Comparison of ENCODE assay signal across 7 mouse cellular contexts in the genomic region with DNA sequence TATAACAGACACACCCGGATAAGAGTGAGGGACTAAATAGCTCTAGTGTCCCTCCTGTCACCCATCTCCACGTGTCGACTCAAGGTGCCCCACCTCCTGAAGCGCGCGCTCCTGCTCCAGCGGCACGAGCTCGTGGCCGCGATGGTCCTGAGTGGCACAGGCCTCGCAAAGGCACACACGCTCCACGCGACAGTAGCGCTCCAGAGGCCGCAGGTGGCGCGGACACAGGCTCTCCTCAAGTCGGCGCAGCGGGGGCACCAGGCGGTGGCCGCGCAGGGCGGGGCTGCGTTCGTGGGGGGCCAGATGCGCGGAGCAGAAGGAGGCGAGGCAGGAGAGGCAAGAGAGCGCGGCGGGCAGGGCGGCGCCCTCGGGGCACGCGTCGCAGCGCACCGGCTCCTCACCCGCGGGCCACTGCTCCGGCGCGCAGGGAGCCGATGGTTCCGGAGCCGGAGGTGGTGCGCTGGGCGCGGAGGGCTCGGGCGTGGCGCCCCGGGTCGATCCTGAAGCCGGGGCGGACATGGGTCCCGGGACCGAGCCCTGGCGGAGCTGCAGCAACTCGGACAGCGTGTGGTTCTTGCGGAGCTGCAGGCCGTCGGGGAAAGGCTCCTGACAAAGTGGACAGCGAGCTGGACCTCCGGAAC. TPM values are rescaled to one million over a fixed set of nuclear protein-coding genes. Genes with fewer than 3 reads are reported as not detected.
A peak's percentile ranks its signal among the peaks of the same experiment; 100 is the strongest.
DNase-seq lines count a peak whose midpoint lies in the region; ATAC-seq and TF ChIP-seq lines count a peak whose summit lies in the region.

No protein-coding gene starts in this region.

- H3K4me3 ChIP-seq in C2C12 (ENCODE audit: insufficient read depth, poor library complexity, severe bottlenecking) (peak overlapping the region; percentile 97), G1E (ENCODE audit: low read depth, low read length) (peak overlapping the region; percentile 15; the same call in 1 of the 2 replicates)
- peak overlapping the region; percentile 83 for H3K4me3 ChIP-seq in heart, embryonic 12.5 days
- peak overlapping the region; percentile 58 for H3K4me3 ChIP-seq in kidney, postnatal 0 days (replicated peaks; ENCODE audit: low read depth, low read length)

- 2% methylated on average over 70 of the region's 70 CpGs for WGBS in heart, embryonic 12.5 days
- 2% methylated on average over 69 of the region's 70 CpGs for WGBS in kidney, postnatal 0 days

- no peak for DNase-seq in G1E (ENCODE audit: low spot score)
- DNase-seq in kidney, postnatal 0 days (ENCODE audit: low spot score) = no peak
- DNase-seq in T-cell, adult 2 months (ENCODE audit: low spot score) = no peak
- DNase-seq in yolk sac, embryonic 10.5 days (ENCODE audit: low spot score) = no peak

- H3K79me2 ChIP-seq in C2C12 (ENCODE audit: control insufficient read depth, insufficient read depth) = peaks cover 44% of the 10 kb centered on the region

- peak overlapping the region; percentile 81 for H3ac ChIP-seq in C2C12 (ENCODE audit: control insufficient read depth, insufficient read length, low read depth)

- H3K27ac ChIP-seq in heart, embryonic 12.5 days (ENCODE audit: poor library complexity, severe bottlenecking) = peak overlapping the region; percentile 74
- H3K27ac ChIP-seq in kidney, postnatal 0 days = peak overlapping the region; percentile 80

- H3K9me3 ChIP-seq in G1E (replicated peaks) = peaks cover 29% of the 10 kb centered on the region
- no peaks in the 10 kb centered on the region for H3K9me3 ChIP-seq in heart, embryonic 12.5 days (replicated peaks)
- H3K9me3 ChIP-seq in kidney, postnatal 0 days (replicated peaks; ENCODE audit: low read length) = no peaks in the 10 kb centered on the region

- peak overlapping the region; percentile 89 for H3K4me2 ChIP-seq in heart, embryonic 12.5 days
- H3K4me2 ChIP-seq in kidney, postnatal 0 days (ENCODE audit: low read length) = peak overlapping the region; percentile 84

- H3K79me3 ChIP-seq in C2C12 (ENCODE audit: low read depth) = peaks cover 9% of the 10 kb centered on the region

- no peak for ATAC-seq in G1E (ENCODE audit: extremely low read depth, insufficient number of reproducible peaks, low FRiP score, poor library complexity, severe bottlenecking)
- peak; percentile 23 for ATAC-seq in heart, embryonic 12.5 days (ENCODE audit: insufficient number of reproducible peaks, low FRiP score)
- ATAC-seq in kidney, postnatal 0 days (replicated peaks; ENCODE audit: low FRiP score, low read depth) = no peak
- ATAC-seq in megakaryocyte-erythroid progenitor cell, adult 5-6 weeks (replicated peaks; ENCODE audit: low FRiP score, low TSS enrichment, poor library complexity, severe bottlenecking) = peak; percentile 38

- H3K27me3 ChIP-seq in C2C12 (ENCODE audit: control insufficient read depth, insufficient read depth, insufficient read length) (no peaks in the 10 kb centered on the region), G1E (ENCODE audit: insufficient read depth, low read length) (peaks cover 57% of the 10 kb centered on the region)
- 0 out of 2 replicates have a peak, but pooled peaks cover 3% of the 10 kb centered on the region for H3K27me3 ChIP-seq in heart, embryonic 12.5 days (replicated peaks)
- H3K27me3 ChIP-seq in kidney, postnatal 0 days (ENCODE audit: insufficient read depth, low read length) = no peaks in the 10 kb centered on the region

- peaks cover 25% of the 10 kb centered on the region for H3K36me3 ChIP-seq in C2C12 (ENCODE audit: control insufficient read depth, insufficient read depth)
- H3K36me3 ChIP-seq in G1E (replicated peaks) = no peaks in the 10 kb centered on the region
- peaks cover 10% of the 10 kb centered on the region for H3K36me3 ChIP-seq in heart, embryonic 12.5 days
- no peaks in the 10 kb centered on the region; the same call in 1 of the 2 replicates for H3K36me3 ChIP-seq in kidney, postnatal 0 days (ENCODE audit: insufficient read depth, low read length)

- TF ChIP-seq CTCF in C2C12 (IDR thresholded peaks at IDR 0.05; ENCODE audit: control insufficient read depth, insufficient read depth, insufficient read length) (peak; percentile 10), G1E (IDR thresholded peaks at IDR 0.05; ENCODE audit: low read depth, low read length) (no peak)
- no peak; the same call in 1 of the 2 replicates for TF ChIP-seq CTCF in kidney, postnatal 0 days (IDR thresholded peaks at IDR 0.05; ENCODE audit: low read depth)

- H3K4me1 ChIP-seq in G1E (ENCODE audit: insufficient read depth, low read depth, low read length) = peaks cover 34% of the 10 kb centered on the region
- peaks cover 52% of the 10 kb centered on the region for H3K4me1 ChIP-seq in heart, embryonic 12.5 days (replicated peaks)
- peaks cover 30% of the 10 kb centered on the region; the same call in 1 of the 2 replicates for H3K4me1 ChIP-seq in kidney, postnatal 0 days (replicated peaks; ENCODE audit: insufficient read depth, low read length)

- H3K9ac ChIP-seq in heart, embryonic 12.5 days = peak overlapping the region; percentile 96
- peak overlapping the region; percentile 73 for H3K9ac ChIP-seq in kidney, postnatal 0 days (ENCODE audit: low read depth, low read length)

TF ChIP-seq in C2C12, 6 proteins besides CTCF, POLR2A, EP300 and RAD21:
- peak; percentile 84 for TF ChIP-seq MAX (IDR thresholded peaks at IDR 0.05)
- no peak for TF ChIP-seq USF1 (IDR thresholded peaks at IDR 0.05; ENCODE audit: low read depth)
TF ChIP-seq in C2C12: peak in this region for 1.

RNA-seq across cellular contexts. Expression of a gene that starts 17.4 kb away (rescaled TPM):
- 95.4 TPM for polyA plus RNA-seq in C2C12 (2012; fragmentation: generic; extraction: Trizol)
- not detected in 2 replicates for total RNA-seq in G1E (2014; fragmentation: Nextera tagmentation)
- 0.12 and 0.27 TPM in 2 replicates for total RNA-seq in G1E (2017)
- 0.08 TPM in 1 of 2 replicates, not detected in the other for polyA plus RNA-seq in G1E (2012)
- polyA plus RNA-seq in heart, embryonic 12.5 days (2016; fragmentation: Nextera tagmentation; extraction: Ambion mirVana) = 54.8 and 58.2 TPM in 2 replicates
- polyA plus RNA-seq in kidney, postnatal 0 days (2015; fragmentation: Nextera tagmentation; extraction: Ambion mirVana) = 40.8 and 41.7 TPM in 2 replicates
- 8.7 and 12.2 TPM in 2 replicates for total RNA-seq in megakaryocyte-erythroid progenitor cell, adult 5-6 weeks (2014; fragmentation: Nextera tagmentation)
- total RNA-seq in megakaryocyte-erythroid progenitor cell, adult 5-6 weeks (2017) = 2.3 and 6.5 TPM in 2 replicates

RNA-seq across cellular contexts. Expression of a gene that starts 21.4 kb away (rescaled TPM):
- polyA plus RNA-seq in C2C12 (2012; fragmentation: generic; extraction: Trizol) (2.7 TPM), G1E (2012) (not detected in 2 replicates)
- total RNA-seq in G1E (2014; fragmentation: Nextera tagmentation) (not detected in 2 replicates), G1E (2017) (0.05 and 0.12 TPM in 2 replicates)
- polyA plus RNA-seq in heart, embryonic 12.5 days (2016; fragmentation: Nextera tagmentation; extraction: Ambion mirVana) = 4.7 and 4.9 TPM in 2 replicates
- polyA plus RNA-seq in kidney, postnatal 0 days (2015; fragmentation: Nextera tagmentation; extraction: Ambion mirVana) = 3.1 and 3.3 TPM in 2 replicates
- total RNA-seq in megakaryocyte-erythroid progenitor cell, adult 5-6 weeks (2014; fragmentation: Nextera tagmentation) = 17.4 and 20.5 TPM in 2 replicates
- 8.2 and 8.3 TPM in 2 replicates for total RNA-seq in megakaryocyte-erythroid progenitor cell, adult 5-6 weeks (2017)

RNA-seq across cellular contexts. Expression of a gene that starts 22.8 kb away (rescaled TPM):
- polyA plus RNA-seq in C2C12 (2012; fragmentation: generic; extraction: Trizol) = 87.6 TPM
- total RNA-seq in G1E (2014; fragmentation: Nextera tagmentation) = 160 and 169 TPM in 2 replicates
- total RNA-seq in G1E (2017) = 55.9 and 61.6 TPM in 2 replicates
- 499 and 545 TPM in 2 replicates for polyA plus RNA-seq in G1E (2012)
- polyA plus RNA-seq in heart, embryonic 12.5 days (2016; fragmentation: Nextera tagmentation; extraction: Ambion mirVana) = 137 and 141 TPM in 2 replicates
- 121 and 125 TPM in 2 replicates for polyA plus RNA-seq in kidney, postnatal 0 days (2015; fragmentation: Nextera tagmentation; extraction: Ambion mirVana)
- 57.6 and 94.8 TPM in 2 replicates for total RNA-seq in megakaryocyte-erythroid progenitor cell, adult 5-6 weeks (2014; fragmentation: Nextera tagmentation)
- 21.2 and 23.9 TPM in 2 replicates for total RNA-seq in megakaryocyte-erythroid progenitor cell, adult 5-6 weeks (2017)

RNA-seq across cellular contexts. Expression of a gene that starts 29.1 kb away (rescaled TPM):
- polyA plus RNA-seq in C2C12 (2012; fragmentation: generic; extraction: Trizol) (121 TPM), G1E (2012) (144 and 150 TPM in 2 replicates)
- total RNA-seq in G1E (2014; fragmentation: Nextera tagmentation) (99.3 and 125 TPM in 2 replicates), G1E (2017) (38.3 and 45.7 TPM in 2 replicates)
- polyA plus RNA-seq in heart, embryonic 12.5 days (2016; fragmentation: Nextera tagmentation; extraction: Ambion mirVana) = 85.0 and 89.1 TPM in 2 replicates
- 81.1 and 89.8 TPM in 2 replicates for polyA plus RNA-seq in kidney, postnatal 0 days (2015; fragmentation: Nextera tagmentation; extraction: Ambion mirVana)
- 79.8 and 89.1 TPM in 2 replicates for total RNA-seq in megakaryocyte-erythroid progenitor cell, adult 5-6 weeks (2014; fragmentation: Nextera tagmentation)
- total RNA-seq in megakaryocyte-erythroid progenitor cell, adult 5-6 weeks (2017) = 39.6 and 49.6 TPM in 2 replicates

RNA-seq across cellular contexts. Expression of a gene that starts 31.8 kb away (rescaled TPM):
- 0.43 TPM for polyA plus RNA-seq in C2C12 (2012; fragmentation: generic; extraction: Trizol)
- 26.1 and 31.4 TPM in 2 replicates for total RNA-seq in G1E (2014; fragmentation: Nextera tagmentation)
- 63.5 and 81.7 TPM in 2 replicates for total RNA-seq in G1E (2017)
- 126 and 144 TPM in 2 replicates for polyA plus RNA-seq in G1E (2012)
- polyA plus RNA-seq in heart, embryonic 12.5 days (2016; fragmentation: Nextera tagmentation; extraction: Ambion mirVana) = 2.2 and 2.5 TPM in 2 replicates
- polyA plus RNA-seq in kidney, postnatal 0 days (2015; fragmentation: Nextera tagmentation; extraction: Ambion mirVana) = 0.54 and 0.75 TPM in 2 replicates
- 47.1 and 58.7 TPM in 2 replicates for total RNA-seq in megakaryocyte-erythroid progenitor cell, adult 5-6 weeks (2014; fragmentation: Nextera tagmentation)
- total RNA-seq in megakaryocyte-erythroid progenitor cell, adult 5-6 weeks (2017) = 24.8 and 36.3 TPM in 2 replicates

Comparison
In these comparisons a context has a peak if more than half of its experiments do, and no peak if none do; other contexts are left out.
1. H3K4me3 ChIP-seq: peak in every context shown above with its lines; median percentile 97 in C2C12; 83 in heart, embryonic 12.5 days; 58 in kidney, postnatal 0 days; 15 in G1E.
2. ATAC-seq: peak in heart, embryonic 12.5 days (single experiment) and megakaryocyte-erythroid progenitor cell, adult 5-6 weeks (single experiment); none in G1E (single experiment) and kidney, postnatal 0 days (single experiment).
3. RNA of a gene that starts 17.4 kb away (polyA plus RNA-seq): 95.4 TPM in C2C12 (single experiment), 54.8 to 58.2 TPM in heart, embryonic 12.5 days and 40.8 to 41.7 TPM in kidney, postnatal 0 days; 0.08 TPM in G1E; every median in the first group is over 10 times any median in the second.